Mouse (Mus musculus) cortical plate, adult 2 months (tissue): Measurements from ENCODE around the gene Otop2. TPM values are rescaled to one million over a fixed set of nuclear protein-coding genes. Genes with fewer than 3 reads are reported as not detected.

Experiments
- H3K27ac ChIP-seq: fragments of 200-500 bp; 2 replicates; pipeline ENCODE4 v1.5.1; 2012; ENCODE audit warnings: low read length, control low read depth, inconsistent platforms; ENCODE audit not compliant: insufficient read depth
- H3K4me1 ChIP-seq: fragments of 200-500 bp; 2 replicates; pipeline ENCODE4 v1.6.1; 2011; ENCODE audit warnings: low read length; ENCODE audit not compliant: control insufficient read depth, insufficient read depth
- H3K4me3 ChIP-seq: fragments of 200-500 bp; 2 replicates; pipeline ENCODE4 v1.5.1; 2011; ENCODE audit warnings: mild to moderate bottlenecking, low read length, control low read depth; ENCODE audit not compliant: insufficient read depth
- CTCF ChIP-seq: fragments of 200-500 bp; IDR thresholded peaks from 2 replicates; pipeline ENCODE4 v1.5.1; 2011; ENCODE audit warnings: mild to moderate bottlenecking, control low read depth, low read length; ENCODE audit not compliant: insufficient read depth; ENCODE audit errors: extremely low read depth
- POLR2A ChIP-seq: fragments of 200-500 bp; IDR thresholded peaks from 2 replicates; pipeline ENCODE4 v1.6.1; 2011; ENCODE audit warnings: mild to moderate bottlenecking, low read length, control low read depth; ENCODE audit not compliant: insufficient read depth; ENCODE audit errors: extremely low read depth
- polyA plus RNA-seq: library from polyadenylated mRNA; depleted of rRNA; stranded (reverse); fragments of >200 nt; gene quantifications from 2 replicates; pipeline ENCODE4 v1.2.3, GENCODE M21; 2012

Gene Otop2
- polyA plus RNA-seq, 1 experiment: 3.4 TPM

DNA sequence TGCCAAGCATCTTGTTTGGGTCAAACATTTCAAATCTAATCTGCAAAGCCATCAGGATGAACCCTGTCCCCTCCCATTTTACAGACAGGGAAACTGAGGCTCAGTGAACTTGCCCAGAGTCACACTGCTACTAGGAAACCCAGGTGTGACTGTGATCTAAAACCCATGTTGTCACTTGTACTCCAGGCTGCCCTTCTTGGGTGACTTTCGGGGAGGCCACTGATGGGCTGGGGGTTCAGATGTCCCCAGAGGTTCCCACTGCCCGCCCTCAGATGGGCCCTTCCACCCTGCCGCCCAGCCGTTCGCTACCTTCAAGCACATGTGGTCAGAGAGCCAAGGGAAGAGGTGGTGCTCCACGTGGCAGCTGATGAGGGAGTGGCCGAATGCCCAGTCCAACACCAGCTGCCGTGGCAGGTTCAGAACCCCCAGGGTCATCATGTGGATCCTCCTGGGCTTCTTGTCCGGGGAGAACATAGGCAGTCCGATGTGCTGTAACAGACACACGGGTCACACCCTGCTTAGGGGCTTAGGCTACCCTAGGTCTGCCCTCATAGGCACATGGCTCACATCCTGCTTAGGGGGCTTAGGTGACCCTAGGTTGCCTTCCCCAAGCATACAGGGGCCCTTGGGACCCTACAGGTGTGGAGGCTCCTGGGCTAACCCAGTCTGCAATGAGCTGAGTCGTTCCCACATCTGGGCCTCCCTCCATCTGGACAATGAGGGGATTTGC lies 22.9 kb upstream of the Otop2 start:
- no peak overlapping the region for H3K27ac ChIP-seq
- H3K4me3 ChIP-seq: no peak overlapping the region
- no peak for TF ChIP-seq POLR2A
- no peak for TF ChIP-seq CTCF
- H3K4me1 ChIP-seq: 0 out of 2 replicates have a peak, but pooled peaks cover 3% of the 10 kb centered on the region

DNA sequence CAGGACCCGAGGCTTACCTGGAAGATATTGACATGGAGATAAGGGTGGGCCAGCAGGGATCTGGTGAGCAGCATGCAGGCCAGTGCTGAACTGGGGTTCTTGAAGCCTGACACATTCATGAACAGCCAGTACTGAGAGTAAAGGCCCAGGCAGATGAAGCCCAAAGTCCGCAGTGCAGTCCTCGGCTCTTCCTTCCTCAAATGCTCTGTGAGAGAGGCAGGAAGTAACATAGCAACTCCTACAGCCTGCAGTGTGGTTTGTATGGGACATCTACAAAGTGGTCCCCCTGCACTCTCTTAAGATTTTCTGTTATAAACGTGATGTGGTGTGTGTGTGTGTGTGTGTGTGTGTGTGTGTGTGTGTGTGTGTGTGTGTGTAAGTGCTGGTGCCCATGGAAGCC lies 21.7 kb upstream of the Otop2 start:
- Histone ChIP-seq H3K27ac (no peak overlapping the region), H3K4me3 (no peak overlapping the region), H3K4me1 (0 out of 2 replicates have a peak, but pooled peaks cover 3% of the 10 kb centered on the region)
- no peak for TF ChIP-seq CTCF
- no peak for TF ChIP-seq POLR2A

- no peak for TF ChIP-seq POLR2A
- TF ChIP-seq CTCF: no peak
- Histone ChIP-seq H3K4me1 (0 out of 2 replicates have a peak, but pooled peaks cover 3% of the 10 kb centered on the region), H3K27ac (0 out of 2 replicates have a peak overlapping the region, but pooled peaks have one; percentile 17), H3K4me3 (no peak overlapping the region)
These were observed 20.6 kb upstream of the Otop2 start for GRCm38 (mm10) chr11:115286201-115286993.

DNA sequence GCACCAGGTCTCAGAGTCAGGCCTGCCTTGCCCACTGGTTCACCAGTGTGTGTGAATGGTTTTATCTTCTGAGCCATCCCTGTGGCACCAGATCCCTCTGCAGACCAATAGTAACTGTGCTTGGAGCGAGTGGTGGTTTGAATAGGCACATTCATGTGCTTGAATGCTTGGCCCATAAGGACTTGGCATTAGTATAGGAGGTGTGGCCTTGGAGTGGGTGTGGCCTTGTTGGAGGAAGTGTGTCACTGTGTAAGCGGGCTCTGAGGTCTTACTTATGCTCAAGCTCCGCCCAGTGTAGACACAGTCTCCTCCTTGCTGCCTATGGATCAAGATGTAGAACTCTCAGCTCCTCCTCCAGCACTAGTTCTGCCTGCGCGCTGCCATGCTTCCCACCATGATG lies 19.6 kb upstream of the Otop2 start:
- H3K4me1 ChIP-seq: 0 out of 2 replicates have a peak, but pooled peaks cover 3% of the 10 kb centered on the region
- no peak for TF ChIP-seq CTCF
- no peak for TF ChIP-seq POLR2A
- no peak overlapping the region for H3K27ac ChIP-seq
- H3K4me3 ChIP-seq: no peak overlapping the region

DNA sequence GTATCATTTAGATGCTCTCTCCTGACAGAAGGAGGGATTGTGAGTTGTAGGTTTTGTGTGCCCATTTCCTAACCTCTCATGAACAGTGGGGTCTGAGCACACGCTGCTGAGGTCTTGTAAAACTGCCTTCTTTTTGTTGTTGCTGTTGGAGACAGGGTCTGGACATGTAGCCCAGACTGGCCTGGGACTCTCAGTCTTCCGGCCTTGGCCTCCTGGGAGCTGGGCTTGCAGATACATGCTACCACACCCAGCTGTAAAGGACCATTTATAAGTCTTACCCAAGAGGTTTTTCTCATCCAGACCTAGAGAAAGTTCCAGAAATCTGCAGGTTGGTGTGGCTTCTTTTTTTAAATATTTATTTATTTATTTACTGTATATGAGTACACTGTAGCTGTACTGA lies 18.7 kb upstream of the Otop2 start:
- Histone ChIP-seq H3K4me3 (no peak overlapping the region), H3K27ac (no peak overlapping the region), H3K4me1 (0 out of 2 replicates have a peak, but pooled peaks cover 3% of the 10 kb centered on the region)
- TF ChIP-seq POLR2A: no peak
- no peak for TF ChIP-seq CTCF

- Histone ChIP-seq H3K4me1 (0 out of 2 replicates have a peak, but pooled peaks cover 3% of the 10 kb centered on the region), H3K4me3 (no peak overlapping the region), H3K27ac (no peak overlapping the region)
- TF ChIP-seq POLR2A: no peak
- no peak for TF ChIP-seq CTCF
These were observed 17.1 kb upstream of the Otop2 start for GRCm38 (mm10) chr11:115289885-115290284.

DNA sequence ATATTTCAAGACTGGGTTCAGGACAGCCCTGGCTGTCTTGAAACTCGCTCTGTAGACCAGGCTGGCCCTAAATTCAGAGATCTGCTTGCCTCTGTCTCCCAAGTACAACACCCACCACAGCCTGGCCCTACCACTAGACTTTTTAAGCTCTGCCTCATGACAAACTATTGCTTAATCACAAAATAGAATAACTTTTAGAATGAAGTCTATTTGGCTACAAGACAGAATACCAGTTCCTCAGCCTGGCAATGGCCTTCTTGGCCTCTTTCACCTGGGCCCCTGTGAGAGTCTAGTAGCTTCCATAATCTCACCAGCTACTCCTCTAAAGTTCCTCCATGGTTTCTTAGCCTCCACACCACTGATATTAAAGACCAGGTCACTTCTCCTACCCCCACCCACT lies 16.6 kb upstream of the Otop2 start:
- TF ChIP-seq POLR2A (no peak), CTCF (no peak)
- 0 out of 2 replicates have a peak, but pooled peaks cover 3% of the 10 kb centered on the region for H3K4me1 ChIP-seq

DNA sequence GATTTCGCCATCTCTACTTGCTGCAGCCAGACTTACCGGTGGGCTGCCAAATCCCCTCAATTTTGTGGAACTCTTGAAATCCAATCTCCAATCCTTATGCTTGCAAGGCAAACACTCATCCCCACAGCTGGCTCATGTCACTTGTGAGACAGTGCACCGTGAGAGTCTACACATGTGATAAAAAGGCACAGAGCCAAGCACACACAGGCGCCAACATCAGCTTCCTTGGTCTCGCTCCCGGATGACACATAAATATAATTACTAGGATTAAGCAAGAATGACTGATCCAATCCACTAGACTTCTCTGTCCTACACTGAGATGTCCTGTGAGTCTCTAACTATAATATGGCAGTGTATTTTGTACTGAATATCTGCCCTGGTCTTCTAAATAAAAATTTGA lies 16.0 kb upstream of the Otop2 start:
- no peak for TF ChIP-seq CTCF
- TF ChIP-seq POLR2A: no peak
- 0 out of 2 replicates have a peak, but pooled peaks cover 3% of the 10 kb centered on the region for H3K4me1 ChIP-seq
- no peak overlapping the region for H3K27ac ChIP-seq
- no peak overlapping the region for H3K4me3 ChIP-seq

More for the DNA sequence above, 16.6 kb upstream of the Otop2 start:
- no peak overlapping the region for H3K4me3 ChIP-seq
- no peak overlapping the region for H3K27ac ChIP-seq

DNA sequence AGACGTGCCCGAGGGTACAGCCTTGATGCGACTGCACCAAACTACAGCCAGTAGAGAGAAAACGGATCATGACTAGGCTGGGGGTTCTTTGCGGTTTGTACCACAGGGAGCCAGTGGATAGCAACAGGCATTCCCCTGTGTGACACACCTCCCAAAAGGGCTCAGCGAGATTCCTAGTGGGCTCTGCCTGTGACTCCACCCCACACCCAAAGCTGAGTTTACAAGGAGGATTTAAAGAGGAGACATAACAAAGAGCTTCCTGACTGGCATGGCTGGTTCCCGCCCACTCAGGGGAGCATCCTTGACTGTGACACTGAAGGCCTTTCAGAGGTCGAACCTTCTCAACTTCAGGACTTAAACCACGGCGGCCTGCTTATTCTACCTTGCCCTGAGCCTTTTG lies 15.5 kb upstream of the Otop2 start:
- Histone ChIP-seq H3K4me3 (no peak overlapping the region), H3K27ac (no peak overlapping the region), H3K4me1 (0 out of 2 replicates have a peak, but pooled peaks cover 2% of the 10 kb centered on the region)
- TF ChIP-seq CTCF (no peak), POLR2A (no peak)

- no peak overlapping the region for H3K27ac ChIP-seq
- no peaks in the 10 kb centered on the region for H3K4me1 ChIP-seq
- H3K4me3 ChIP-seq: no peak overlapping the region
- TF ChIP-seq CTCF (no peak), POLR2A (no peak)
These were observed 14.2 kb upstream of the Otop2 start for GRCm38 (mm10) chr11:115292631-115293375.
